Mouse (Mus musculus) ovary, adult 18-20 months (tissue): ENCODE measurements at regions not wholly inside any gene's neighbourhood (a gene's known extent, or its start where the extent isn't known, plus 50 kb on each side); places are given as distances from the start of the nearest gene placed in this dataset.

Experiments
- DNase-seq: peaks from one replicate; pipeline ENCODE4 v3.0.0; 2022; ENCODE audit warnings: low spot score, mixed read lengths

DNA sequence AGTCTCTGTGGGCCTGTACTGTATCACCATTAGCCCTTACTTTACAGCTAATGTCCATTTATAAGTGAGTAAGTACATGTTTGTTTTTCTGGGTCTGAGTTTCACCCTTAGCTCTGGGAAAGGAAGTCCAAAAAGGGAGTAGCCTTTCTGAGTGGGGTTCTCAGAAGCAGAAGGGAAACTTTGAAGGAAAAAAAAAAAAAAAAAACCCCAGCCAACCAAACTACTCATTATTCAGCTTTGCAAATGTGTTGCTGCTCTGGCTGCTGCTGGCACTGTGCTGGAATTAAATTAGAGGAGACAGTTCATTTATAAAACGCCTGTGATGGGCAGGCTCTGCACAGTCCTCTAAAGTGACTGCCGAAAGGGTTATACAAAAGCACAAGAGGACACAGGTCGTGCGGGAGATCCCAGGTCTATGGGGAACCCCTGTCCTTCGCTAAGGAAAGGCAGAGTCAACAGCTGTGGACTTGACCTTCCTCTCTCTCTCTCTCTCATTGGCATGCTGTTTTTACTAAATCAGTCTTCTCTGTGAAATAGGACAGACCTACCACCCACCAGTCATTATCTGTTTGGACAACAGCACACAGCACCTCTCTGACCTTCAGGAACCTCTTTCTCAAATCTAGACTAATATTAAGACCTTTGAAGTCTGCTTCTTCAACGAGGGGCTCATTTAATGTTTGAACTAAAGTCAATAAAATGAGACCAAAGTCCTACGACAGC lies 165.4 kb downstream of the Cd47 start:
- no peak for DNase-seq

DNA sequence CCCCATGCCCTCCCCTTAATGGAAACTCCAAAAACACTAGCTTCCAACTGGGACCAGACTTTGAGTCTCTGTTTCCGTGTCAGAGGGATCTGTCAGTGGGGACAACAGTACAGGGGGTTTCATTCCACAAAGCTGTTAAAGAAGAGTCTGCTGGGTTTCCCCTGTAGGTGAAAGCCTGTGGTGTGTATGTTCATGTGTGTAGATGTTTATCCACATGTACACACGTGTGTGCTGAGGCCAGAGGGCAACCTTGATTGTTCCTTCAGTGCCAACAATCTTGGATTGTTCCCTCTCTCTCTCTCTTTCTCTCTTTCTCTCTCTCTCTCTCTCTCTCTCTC lies 165.9 kb downstream of the Cd47 start:
- no peak for DNase-seq

DNA sequence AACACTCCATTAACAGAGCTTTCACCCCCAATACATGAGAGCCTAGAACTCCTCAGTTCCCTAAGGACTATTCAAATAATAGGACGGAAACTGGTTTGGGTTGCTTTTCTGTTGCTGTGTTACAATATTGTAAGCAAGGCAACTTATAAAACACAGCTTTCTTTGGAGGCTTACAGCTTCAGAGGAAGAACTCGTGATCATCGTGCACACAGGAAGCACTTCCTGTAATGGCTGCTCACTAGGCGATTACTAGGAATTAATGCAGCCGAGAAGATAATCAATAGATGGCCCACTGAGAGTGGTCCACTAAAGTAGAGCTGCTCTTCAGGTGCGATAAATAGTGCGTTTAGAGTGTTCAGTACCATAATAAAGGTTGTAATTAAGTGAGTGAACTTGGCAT lies 166.8 kb downstream of the Cd47 start:
- no peak for DNase-seq

DNA sequence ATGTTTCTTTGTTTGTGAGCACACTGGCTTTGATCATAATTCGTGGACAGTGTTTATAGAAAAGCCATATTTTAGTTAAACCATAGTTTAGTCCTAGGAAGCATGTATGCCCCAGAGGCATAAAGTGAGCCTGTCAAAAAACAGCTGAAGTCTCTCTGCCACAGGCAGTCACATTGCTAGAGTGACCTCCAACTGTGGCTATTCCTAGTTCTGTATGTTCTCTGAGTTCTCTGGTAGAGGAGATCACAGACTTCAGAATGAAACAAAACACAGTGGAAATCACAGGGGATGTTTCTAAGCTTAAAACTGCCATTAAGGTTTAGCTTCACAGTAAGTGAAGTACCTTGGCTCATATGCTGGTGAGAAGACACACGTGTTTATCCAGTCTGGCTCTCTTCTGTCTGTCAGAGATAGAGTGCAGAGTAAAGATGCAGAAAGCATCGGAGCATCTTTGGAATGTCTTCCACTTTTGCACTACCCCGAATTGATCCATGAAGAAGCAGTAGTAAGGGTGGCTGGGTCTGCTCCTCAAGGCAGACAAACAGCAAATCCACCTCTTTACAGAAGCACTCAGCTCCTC lies 168.0 kb downstream of the Cd47 start:
- no peak for DNase-seq

DNA sequence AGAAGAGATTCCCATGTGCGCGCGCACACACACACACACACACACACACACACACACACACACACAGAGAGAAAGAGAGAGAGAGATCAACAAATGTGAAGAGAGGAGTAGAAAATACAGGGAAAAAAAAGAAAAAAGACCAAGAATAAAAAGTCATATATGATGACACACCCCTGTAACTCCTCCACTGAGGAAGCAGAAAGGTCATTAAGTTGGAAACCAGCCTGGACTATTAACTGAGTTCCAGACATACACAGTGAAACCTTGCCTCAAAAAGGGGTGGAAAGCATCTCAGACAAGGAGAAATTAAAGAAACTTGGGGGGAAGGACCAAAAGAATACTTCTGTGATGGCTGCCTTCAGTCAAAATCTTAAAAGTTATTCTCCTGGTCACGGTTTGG lies 168.7 kb downstream of the Cd47 start:
- no peak for DNase-seq

DNA sequence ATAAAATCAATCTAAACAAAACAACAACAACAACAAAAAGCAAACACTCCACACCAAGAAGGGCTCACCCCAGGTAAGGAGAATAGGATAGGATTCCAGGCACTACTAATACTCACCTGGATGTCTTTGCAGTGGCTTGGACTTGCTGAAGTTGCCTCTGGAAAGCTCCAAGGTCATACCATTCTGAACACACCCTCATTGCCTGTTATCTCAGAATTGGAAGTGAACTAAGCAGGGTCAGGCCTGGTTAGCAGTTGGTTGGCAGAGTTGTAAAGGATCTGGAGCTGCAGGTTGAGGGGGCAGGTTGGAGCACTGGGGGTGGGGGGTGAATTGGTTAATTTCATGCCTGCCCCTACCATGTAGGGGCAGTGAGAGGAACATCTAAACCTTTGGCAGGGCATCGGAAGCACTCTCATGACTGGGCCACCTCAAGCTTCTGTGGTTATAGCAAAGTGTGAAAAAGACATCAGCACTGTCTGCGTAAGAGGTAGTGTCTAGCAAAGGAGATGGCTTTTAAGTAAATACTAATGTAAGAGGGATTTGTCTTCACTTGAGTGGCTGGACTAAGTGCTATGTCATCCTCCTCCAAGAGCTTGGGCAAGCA lies 169.5 kb downstream of the Cd47 start:
- no peak for DNase-seq

DNA sequence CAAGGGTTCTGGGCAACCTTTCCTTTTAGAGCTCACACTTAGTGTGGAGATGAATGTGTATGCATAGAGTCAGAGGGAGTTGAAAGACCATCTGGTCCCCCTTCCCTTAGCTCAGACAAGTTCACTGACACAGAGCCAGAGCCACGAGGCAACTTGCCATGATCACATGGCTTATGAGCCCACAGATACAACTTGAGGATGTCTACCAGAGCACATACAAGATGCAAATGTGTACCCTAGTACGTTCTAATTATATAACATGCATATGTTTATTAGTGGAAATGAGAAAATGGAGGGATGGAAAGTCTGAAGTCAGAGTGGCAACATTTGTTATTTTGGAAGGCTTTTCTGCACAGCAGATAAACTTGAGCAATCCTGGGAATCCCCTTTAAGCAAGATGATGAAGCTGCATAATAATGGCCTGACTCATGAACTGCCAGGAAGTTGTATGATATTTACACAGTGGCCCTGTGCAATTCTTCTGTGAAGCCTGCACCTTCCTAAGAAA lies 170.0 kb downstream of the Cd47 start:
- DNase-seq, result no peak

DNA sequence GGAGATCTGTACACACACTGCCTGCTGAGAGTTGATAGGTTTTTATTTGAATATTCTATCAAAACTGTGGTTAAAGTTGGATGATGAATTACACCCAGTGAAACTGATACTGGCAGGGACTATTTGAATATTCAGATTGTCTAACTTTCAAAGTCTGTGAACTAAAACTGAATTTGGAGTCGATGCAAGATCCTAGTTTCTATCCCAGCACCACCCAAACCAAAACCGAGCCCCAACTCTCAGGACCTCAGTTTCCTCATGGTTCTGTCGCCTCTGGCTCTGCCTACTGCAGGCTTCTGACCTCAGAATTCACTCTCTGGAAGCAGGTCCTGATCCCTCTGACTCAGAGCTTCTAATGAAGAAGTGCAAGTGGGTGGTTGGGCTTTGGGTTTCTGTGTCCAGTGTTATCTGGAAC lies 170.8 kb downstream of the Cd47 start:
- no peak for DNase-seq

DNA sequence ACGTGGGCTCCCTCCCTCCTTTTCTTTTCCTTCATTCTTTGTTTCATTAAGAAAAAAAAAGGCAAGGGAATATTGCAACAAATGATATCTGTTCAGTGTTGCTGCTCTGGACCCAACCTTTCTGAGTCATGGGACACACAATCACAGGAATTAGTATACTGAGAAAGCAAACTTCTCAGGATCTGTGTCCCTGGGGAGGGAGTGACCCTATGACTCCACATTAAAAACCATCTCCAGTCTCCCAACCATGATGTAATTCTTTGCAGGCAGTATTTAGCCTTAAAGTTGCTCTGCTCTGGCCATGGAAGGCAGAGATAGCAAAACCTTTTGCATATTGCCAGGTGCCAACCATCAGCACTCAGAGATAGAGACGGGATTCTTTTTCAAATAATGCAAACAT lies 176.9 kb downstream of the Cd47 start:
- DNase-seq, result no peak

DNA sequence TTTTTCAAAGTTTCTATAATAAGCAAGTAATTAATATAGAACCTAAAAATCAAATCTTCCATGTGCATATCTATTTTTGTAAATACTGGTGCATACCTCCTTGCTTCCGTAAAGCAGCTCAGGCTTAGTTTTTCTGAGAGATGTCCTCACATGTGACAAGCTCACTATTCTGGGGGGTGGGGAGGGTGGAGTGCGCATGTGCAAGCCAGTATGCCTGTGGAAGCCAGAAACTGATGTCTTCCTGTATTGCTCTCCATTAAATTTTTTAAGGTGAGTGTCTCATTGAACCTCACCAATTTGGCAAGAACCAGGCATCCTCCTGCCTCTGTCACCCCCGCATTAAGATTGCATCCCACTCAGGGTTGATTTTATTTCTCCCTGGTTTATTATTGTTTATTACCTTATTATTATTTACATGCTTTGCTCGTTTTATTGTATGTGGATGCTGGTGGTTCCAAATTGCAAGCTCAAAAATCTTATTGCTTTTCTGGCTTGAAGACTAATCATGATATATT lies 179.2 kb downstream of the Cd47 start:
- no peak for DNase-seq

DNA sequence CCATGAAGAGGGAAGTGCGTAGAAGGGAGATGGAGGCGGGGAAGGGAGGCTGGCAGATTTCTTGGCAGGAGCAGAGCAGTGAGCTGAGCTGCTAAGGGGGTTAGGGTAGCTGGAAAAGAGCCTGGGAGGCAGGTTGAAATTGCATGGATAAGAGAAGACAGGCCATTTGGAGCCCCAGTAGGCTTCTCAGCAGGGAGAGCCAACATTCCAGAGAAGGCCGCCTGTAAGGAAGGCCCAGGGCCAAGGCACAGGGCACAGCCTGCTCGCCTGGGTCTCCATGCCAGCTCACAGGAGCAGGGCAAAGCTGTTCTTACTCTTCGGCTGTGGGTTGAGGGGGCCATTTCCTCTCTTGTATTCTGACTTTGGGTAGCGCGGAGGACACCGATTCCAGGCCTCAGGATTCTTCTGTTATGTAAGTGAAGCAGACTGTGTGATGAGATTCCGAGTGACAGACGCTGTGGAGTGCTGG lies 179.9 kb downstream of the Cd47 start:
- DNase-seq, result no peak

DNA sequence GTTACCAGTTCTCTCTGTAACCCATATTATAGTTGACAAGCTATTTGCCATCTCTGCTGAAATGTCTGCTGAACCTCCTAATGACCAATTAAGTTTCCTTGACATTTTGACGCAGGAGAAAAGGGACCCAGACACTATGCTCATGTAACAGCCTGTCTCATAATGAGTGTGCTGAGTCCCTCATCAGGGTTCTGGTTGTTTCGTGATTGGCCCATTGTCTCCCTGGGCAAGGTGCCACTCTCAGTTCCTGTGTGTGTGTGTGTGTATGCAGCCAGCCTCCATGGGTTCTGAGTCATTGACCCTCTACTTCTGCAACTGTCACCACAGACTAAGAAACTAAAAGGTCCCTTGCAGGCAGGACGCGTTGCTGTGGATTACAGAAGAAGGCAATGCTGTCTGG lies 181.8 kb downstream of the Cd47 start:
- no peak for DNase-seq

DNA sequence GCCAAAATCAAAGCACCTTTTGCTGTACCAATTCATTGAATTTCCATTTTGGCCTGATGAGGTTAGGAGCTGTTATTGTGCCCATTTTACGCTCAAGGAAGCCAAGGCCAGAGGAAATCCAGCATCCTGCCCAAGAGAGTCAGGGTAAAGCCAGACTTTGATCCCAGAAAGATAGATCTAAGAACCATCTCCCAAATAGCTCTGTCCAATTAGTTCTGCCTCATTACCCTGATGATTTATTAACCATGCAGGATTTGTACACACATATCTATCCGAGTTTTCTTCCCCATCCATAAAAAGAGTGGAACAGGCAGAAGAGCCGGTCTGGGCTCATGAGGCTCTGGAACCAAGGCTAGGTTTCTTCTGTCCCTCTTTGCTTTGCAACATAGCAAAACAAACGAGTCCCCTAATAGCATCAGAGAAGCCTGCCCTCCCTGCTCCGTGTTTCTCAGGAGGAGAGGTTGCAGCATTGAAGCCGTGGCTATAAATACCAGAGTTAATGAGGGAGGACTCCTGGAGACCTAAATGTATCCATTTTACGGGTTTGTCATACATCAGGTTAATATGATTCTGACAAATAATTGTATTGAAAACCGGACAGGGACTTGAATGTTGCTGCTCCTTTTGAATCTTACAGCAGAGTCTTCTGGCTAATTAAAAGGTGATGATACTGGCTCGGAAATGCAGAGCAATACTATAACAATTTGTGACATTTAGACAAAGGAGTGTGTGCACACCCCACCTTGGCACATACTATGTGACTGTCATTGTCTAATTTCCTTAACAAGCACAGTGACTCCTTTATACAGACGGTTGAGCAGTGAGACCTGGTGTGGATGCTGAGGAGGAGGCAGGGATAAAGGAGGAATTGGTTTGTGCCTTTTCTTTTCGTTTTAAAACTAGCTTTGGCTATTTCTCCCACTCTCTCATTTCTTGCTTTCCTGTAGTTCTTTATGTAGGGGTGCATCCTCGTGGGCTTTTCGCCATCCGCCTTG lies 185.0 kb downstream of the Cd47 start:
- no peak for DNase-seq

DNA sequence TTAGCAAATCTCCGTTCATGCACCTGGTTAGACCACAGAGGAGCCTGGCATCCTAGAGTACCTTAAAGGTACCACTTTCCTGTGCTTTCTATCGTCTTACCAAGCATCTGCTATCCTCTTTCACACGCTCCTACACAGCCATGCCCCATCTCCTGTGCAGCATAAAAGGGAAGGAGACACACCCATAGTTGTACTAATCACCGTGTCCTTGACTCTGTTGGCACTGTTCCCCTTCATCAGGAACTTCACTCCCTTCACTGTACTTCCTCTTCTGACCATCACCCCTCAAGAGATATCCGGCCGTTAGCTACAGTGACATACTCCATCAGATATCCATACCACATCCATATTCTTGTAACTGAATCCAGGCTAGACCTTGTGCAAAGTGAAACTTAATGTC lies 186.6 kb downstream of the Cd47 start:
- no peak for DNase-seq

DNA sequence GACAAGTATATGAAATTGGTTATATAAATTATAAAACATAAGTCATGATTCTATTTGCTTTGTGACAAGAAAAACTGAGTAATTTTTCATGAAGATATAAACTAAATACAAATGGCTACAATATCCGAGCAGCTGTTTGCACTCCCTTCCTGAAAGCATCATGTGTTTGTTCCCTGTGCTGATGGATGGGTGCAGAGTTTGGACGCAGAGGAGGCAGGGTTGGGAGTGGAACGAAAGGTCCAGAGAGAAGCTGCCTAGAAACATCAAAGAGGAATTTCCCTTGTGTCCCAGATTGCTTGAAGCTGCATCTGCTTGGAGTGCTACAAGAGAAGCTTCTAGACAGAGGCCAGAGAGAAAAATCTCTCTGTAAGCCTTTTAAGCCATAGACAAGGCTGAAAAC lies 195.5 kb downstream of the Cd47 start:
- no peak for DNase-seq

DNA sequence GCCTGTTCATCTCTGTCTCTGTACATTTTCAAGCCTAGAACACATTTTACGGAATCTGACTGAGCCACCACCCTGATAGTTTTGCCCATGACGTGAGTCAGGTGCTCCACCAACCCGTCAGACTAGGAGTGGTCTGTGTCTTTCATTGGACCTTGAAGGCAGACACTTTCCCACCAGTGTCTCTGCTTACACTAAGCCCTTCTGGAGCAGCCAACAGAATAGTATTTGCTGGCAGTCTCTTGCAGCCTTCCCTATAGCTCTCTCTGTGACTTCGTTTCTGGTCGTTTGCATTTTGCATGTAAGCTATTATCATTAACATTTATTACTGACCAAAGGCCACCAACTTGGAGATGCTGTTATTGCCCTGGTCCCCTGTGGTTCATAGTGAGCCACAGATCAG lies 196.3 kb downstream of the Cd47 start:
- DNase-seq, result no peak

DNA sequence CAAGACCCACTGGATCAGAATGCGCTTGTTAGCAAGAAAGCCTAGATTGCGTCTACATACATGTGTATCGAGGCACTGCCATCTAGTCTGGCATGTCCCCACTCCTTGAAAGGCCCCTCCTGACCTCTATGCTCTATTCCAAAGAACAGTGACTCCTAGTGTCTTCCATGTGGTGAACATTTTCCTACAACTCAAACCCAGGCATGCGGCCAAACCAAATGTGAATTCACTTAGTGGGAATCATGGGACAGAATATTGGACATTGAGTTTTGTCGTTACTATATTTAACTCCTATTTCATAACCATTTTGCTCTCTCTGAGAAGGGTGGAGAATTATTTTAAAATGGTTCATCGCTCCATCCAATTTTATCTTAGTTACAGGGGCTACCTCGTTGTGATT lies 196.7 kb downstream of the Cd47 start:
- DNase-seq, result no peak

DNA sequence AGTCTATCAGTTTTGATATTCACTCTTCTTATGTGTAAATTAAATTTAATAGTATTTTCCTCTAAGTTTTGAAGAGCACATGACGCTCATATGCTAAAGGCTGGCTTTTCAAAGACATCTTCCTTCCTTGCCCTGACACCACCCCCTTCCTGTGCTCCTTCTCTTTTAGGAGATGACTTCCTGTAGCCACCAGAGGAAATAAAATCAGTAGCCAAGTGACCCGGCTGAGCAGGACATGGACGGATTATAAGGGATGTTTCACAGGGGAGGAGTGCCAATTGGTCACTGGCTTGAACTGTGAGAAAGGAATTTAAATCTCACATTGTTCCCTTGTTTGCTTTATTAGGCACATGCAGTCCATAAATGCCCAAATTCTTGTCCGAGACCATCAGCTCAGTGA lies 200.5 kb downstream of the Cd47 start:
- DNase-seq, result no peak

DNA sequence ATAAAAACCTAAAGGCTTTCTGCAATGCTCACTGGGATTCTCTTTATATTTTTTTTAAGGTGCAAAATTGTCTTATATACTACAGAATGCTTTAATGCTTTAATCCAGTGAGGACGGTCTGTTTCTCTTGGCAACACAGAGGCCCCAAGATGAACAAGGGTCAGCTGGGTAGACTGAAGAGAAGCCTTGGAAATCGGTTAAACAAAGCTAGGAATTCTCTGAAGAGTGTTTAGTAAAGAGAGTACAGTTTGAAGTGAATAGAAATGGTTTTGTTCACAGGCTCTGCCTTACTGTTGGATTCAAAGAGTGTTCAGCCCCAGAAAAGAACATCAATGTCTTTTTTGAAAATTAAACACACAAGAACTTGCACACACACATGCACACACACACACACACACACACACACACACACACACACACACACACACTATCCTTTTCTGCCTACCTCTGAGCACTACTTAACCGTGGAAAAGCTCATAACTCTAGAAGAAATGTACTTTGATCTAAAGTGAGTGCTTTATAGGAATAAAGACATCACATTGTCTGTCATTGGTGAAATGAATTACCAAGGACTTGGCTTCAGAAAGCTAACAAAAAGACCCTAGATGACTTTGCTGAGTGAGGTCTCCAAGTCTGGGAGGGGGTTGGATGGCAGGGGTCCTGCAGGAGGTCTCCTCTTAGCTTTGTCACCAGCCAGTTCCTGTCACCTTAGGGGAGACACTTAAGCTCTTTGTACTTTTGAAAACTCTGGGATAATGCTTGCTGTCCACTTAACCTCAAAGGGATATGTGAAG lies 201.5 kb downstream of the Cd47 start:
- no peak for DNase-seq

DNA sequence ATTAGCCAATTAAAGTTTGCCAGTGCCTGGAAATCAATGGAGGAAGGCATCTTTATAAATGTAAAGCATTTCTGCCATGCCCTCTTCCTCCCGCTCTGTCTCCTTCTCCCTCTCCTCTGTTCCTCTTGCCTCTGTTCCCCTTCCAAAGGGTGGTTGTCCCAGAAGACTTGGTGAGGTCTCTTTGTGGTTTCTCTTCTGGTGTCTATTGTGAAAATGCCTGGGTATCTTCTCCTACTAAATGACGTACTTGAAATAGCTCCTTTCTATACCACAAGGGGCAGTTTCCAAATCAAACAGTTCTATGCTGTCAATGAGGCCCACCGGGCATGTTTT lies 202.1 kb downstream of the Cd47 start:
- DNase-seq, result no peak

DNA sequence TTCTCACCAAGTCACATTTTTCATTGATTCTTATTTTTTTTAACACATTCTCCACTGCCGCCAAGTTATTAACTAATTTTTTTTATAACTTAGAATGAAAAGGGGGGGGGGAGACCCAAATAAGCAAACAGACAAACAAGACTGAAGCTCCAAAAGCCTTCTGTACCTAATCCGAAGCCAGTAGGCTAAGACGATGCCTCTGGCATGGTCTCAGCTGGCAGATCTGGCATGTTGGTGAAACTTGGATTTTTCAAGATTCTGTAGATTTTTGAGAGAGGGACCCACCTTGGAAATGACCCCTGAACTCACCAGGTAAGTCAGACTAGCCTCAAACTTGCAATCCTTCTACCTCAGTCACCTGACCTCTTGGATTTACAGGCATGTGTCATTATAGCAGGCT lies 208.7 kb downstream of the Cd47 start:
- no peak for DNase-seq
